Mouse (Mus musculus) urinary bladder, adult 18-20 months (tissue): ENCODE measurements around the gene Pigv.

Experiments
- DNase-seq, 2 experiments: peaks; one replicate each; pipeline ENCODE4 v3.0.0; 2022; ENCODE audit warnings: low spot score in 2 of 2, mixed read lengths in 2 of 2

Pigv gene

GRCm38 (mm10) chr4:133645680-133646079 lies 26.8 kb downstream of the Pigv start:
- DNase-seq, result no peak

GRCm38 (mm10) chr4:133645195-133645594 lies 27.3 kb downstream of the Pigv start:
- DNase-seq, result no peak

- DNase-seq, result no peak
Measured at GRCm38 (mm10) chr4:133634043-133634410, 38.4 kb downstream of the Pigv start.

GRCm38 (mm10) chr4:133633332-133634042 lies 39.0 kb downstream of the Pigv start:
- peak; percentile 80 to 93 for DNase-seq

- DNase-seq, result peak in 1 of 2 experiments; percentile 63
Measured at GRCm38 (mm10) chr4:133632483-133633327, 39.7 kb downstream of the Pigv start.

- DNase-seq, result no peak
Measured at GRCm38 (mm10) chr4:133631769-133632411, 40.6 kb downstream of the Pigv start.

- no peak for DNase-seq
Measured at GRCm38 (mm10) chr4:133631071-133631768, 41.2 kb downstream of the Pigv start.

- no peak for DNase-seq
Measured at GRCm38 (mm10) chr4:133630326-133630920, 42.0 kb downstream of the Pigv start.

GRCm38 (mm10) chr4:133629191-133629590 lies 43.3 kb downstream of the Pigv start:
- no peak for DNase-seq

- no peak for DNase-seq
Measured at GRCm38 (mm10) chr4:133628517-133628916, 43.9 kb downstream of the Pigv start.

- no peak for DNase-seq
Measured at GRCm38 (mm10) chr4:133627039-133627438, 45.4 kb downstream of the Pigv start.

- no peak for DNase-seq
Measured at GRCm38 (mm10) chr4:133626621-133627020, 45.8 kb downstream of the Pigv start.

GRCm38 (mm10) chr4:133626221-133626620 lies 46.2 kb downstream of the Pigv start:
- DNase-seq, result no peak

GRCm38 (mm10) chr4:133625621-133626071 lies 46.8 kb downstream of the Pigv start:
- DNase-seq, result no peak

GRCm38 (mm10) chr4:133624830-133625229 lies 47.6 kb downstream of the Pigv start:
- DNase-seq, result no peak

- no peak for DNase-seq
Measured at GRCm38 (mm10) chr4:133622161-133622695, 50.2 kb downstream of the Pigv start.

- no peak for DNase-seq
Measured at GRCm38 (mm10) chr4:133620668-133621067, 51.8 kb downstream of the Pigv start.

GRCm38 (mm10) chr4:133619473-133620136 lies 52.8 kb downstream of the Pigv start:
- no peak for DNase-seq

- no peak for DNase-seq
Measured at GRCm38 (mm10) chr4:133617936-133618335, 54.5 kb downstream of the Pigv start.

- no peak for DNase-seq
Measured at GRCm38 (mm10) chr4:133615416-133615815, 57.0 kb downstream of the Pigv start.
